Mouse (Mus musculus) frontal cortex, adult (tissue): Measurements from ENCODE around the gene Gcg.
A peak's percentile ranks its signal among the peaks of the same experiment; 100 is the strongest.

Experiments used
- ATAC-seq: cut with Nextera tagmentation; 2 replicates; pipeline ENCODE4 v1.9.2; 2017; ENCODE audit warnings: mild to moderate bottlenecking, moderate library complexity, mixed read lengths; ENCODE audit not compliant: low TSS enrichment

Gene Gcg

DNA sequence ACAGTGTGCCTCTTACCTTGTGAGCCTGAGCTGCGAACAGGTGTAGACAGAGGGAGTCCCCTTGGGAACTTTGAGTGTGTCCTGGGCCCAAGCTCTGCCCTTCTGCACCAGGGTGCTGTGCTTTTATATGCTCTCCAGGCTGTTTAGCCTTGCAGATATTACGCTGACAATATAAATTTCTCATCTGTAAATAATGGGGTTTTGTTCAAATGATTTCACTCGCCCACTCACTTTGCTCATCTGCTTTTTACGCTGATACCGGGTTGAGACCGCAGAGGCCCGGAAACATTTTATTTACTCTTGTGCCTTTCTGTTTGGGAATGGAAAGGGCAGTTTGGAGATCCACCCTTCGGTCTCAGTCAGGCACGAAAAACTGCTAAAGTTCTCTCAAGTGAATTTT, at the start of gene Gcg:
TSS of gene Gcg (minus strand) at position 101 of the 400 bp plus-strand sequence.
- no peak for ATAC-seq

DNA sequence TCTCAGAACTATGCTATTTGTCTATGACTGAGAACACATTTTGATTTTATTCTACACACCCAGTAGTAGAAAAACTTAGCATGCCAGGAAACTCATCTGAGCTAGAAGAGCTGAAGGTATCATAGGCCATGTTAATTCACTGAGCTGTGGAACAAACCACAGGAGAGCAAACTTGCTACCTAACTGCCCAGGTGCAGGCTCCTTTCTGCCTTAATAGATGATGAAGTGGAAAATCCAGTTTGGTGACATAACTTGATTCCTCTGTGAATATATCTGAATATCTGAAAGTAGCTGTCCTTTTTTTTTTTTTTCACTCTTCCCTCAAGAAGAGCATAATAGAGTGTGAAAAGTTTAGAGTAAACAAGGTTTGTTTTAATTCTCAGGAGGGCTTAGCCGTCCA, 47.6 kb upstream of the Gcg start:
- no peak for ATAC-seq

- peak; percentile 89 for ATAC-seq
These were observed 42.9 kb upstream of the Gcg start for GRCm38 (mm10) chr2:62526399-62526798.

DNA sequence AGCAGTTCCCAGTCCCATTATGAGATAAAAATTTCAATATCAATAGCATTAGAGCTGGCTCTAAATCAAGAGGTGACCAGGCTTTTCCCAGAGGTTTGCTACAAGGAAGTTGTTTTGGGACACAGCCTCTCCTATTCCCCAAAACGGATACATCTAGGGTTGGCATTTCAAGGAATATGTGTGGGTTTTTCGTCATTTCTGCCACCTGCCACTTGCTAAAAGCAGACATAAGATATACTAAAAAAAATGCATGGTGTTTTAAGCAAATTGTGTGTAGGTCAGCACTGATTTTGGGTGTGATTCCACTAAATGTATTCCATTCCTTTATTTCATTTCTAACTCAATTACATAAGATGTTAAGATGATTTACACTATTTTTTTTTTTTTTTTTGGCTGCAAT, 34.3 kb upstream of the Gcg start:
- peak; percentile 72 for ATAC-seq

- ATAC-seq = peak; percentile 45
These were observed 31.0 kb upstream of the Gcg start for GRCm38 (mm10) chr2:62514477-62514876.

GRCm38 (mm10) chr2:62513477-62513876, 30.0 kb upstream of the Gcg start:
- peak; percentile 72 for ATAC-seq

- ATAC-seq = no peak
These were observed 23.7 kb upstream of the Gcg start for GRCm38 (mm10) chr2:62507130-62507529.

- ATAC-seq = no peak
These were observed 23.0 kb upstream of the Gcg start for GRCm38 (mm10) chr2:62506441-62506840.

DNA sequence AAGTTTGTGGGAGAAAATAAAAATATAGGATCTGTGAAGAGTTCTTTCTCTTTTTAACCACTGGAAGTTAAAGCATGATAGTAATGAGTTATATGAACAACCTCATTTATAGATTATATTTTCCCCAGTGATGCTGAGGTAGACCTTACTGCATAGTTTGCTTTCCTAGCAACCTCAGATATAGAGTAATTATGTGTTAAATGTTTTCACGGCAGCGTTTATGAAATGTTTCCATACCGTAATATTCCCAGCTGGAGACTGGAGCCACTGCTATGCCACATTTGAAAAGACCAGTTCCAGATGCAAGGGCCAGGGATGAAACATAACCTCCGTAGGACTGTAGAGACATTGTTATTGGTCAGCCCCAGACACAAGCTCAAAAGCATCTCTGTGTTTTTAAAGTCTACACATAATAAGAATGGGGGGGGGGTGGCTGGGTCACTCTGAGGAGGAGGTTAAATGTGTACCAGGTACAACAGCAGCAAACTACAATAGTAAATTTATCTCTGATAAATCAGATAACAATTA, 20.9 kb upstream of the Gcg start:
- no peak for ATAC-seq

- ATAC-seq = peak; percentile 53
These were observed 19.9 kb upstream of the Gcg start for GRCm38 (mm10) chr2:62503326-62503725.

GRCm38 (mm10) chr2:62502516-62502915, 19.1 kb upstream of the Gcg start:
- ATAC-seq = peak; percentile 77

GRCm38 (mm10) chr2:62498821-62499220, 15.4 kb upstream of the Gcg start:
- ATAC-seq = no peak

DNA sequence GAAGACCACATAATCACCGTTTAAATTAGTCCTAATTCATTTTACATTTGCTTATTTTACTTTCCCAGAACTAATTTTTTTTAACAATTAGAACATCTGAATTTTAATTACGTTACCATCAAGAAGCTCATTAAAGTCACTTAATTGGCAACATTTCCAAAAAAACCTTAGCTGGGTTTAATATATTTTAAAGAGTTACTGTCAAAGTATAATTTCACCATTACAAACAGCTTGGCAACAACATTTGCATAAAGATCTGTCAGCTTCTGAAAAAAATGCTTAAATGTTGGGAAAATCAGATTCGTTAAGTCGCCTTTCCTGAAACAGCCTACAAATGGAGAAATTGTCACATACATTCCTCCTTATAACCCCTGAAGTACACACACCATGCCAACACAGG, 14.6 kb upstream of the Gcg start:
- no peak for ATAC-seq

GRCm38 (mm10) chr2:62497333-62498002, 14.0 kb upstream of the Gcg start:
- no peak for ATAC-seq

DNA sequence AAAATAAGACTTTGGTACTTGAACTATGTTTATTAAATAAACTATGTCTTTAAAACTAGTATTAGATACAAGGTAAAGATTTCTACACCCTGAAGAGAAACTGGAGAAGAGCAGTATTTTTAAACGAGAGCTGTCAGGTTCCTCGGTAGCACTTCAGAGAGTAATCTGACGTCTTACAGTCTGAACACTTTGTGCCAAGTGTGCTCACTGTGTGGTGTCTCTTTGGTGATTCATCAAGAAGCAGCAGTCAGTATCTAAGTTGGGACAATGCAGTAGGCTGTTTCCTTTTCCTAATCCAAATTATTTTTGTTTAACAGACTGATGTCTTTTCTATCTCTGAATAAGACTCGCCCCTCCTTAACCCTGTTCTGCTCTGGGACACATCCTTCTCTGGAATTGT, 12.0 kb upstream of the Gcg start:
- ATAC-seq = peak; percentile 99

DNA sequence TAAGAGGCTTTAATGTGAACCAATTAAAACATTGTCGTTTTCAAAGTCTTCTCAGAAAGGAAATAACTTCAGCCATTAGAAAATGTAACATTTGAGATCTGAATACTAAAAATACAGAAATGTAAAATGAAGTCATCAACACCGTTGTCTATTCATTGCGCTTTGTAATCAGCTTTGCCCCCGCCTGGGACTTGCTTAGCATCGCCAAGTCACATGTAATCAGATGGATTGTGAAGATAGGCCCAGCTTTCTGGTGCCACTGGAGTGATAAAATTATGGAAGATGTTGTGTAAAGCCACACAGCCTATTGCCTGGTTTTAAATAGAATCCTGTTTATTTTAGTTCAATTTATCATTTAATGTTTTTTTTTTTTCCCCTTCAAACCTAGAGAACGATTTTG, 6.4 kb upstream of the Gcg start:
- peak; percentile 59; the same call in 1 of the 2 replicates for ATAC-seq

DNA sequence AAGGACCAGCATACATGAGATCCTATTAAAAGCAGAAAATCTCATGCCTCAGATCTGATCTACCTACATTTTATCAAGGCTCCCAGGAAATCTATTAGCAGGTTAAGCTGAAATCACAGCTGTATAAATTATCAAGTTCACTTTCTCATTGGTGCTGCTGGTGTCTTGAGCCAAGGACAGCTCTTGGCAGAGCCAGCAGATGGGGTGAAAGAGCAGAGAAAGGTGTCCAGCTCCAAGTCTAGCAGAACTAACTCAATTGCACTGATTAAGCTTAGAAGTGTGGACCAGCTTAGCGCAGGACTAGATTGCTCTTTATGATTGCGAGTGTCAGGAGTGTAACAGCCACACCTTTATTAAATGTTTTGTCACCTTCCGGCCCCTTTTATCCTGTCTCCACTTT, 1.5 kb upstream of the Gcg start:
- 0 out of 2 replicates have a peak, but pooled peaks have one; percentile 27 for ATAC-seq

GRCm38 (mm10) chr2:62480285-62481198, 2.9 kb downstream of the Gcg start:
- ATAC-seq = no peak

- ATAC-seq = no peak
These were observed 13.9 kb downstream of the Gcg start for GRCm38 (mm10) chr2:62469551-62469950.

GRCm38 (mm10) chr2:62463287-62463686, 20.2 kb downstream of the Gcg start:
- no peak for ATAC-seq

GRCm38 (mm10) chr2:62462174-62462573, 21.3 kb downstream of the Gcg start:
- no peak for ATAC-seq

GRCm38 (mm10) chr2:62460815-62461450, 22.5 kb downstream of the Gcg start:
- ATAC-seq = no peak
